Mouse (Mus musculus) heart, adult 2 months (tissue): ENCODE data around the gene Alpl. TPM values are rescaled to one million over a fixed set of nuclear protein-coding genes. Genes with fewer than 3 reads are reported as not detected.

Experiments used
- DNase-seq, 2 experiments: peaks; one replicate each; pipeline ENCODE4 v3.0.0; 2021
- H3K27ac ChIP-seq: fragments of 200-600 bp; 2 replicates; pipeline ENCODE4 v1.8.1; 2022
- H3K27me3 ChIP-seq: fragments of 200-500 bp; 2 replicates; pipeline ENCODE4 v1.6.1; 2012; ENCODE audit warnings: mild to moderate bottlenecking, low read length, inconsistent platforms, mixed read lengths; ENCODE audit not compliant: control insufficient read depth, insufficient read depth
- H3K36me3 ChIP-seq: fragments of 200-500 bp; 2 replicates; pipeline ENCODE4 v1.6.1; 2012; ENCODE audit warnings: low read length, inconsistent platforms; ENCODE audit not compliant: control insufficient read depth, insufficient read depth
- H3K4me1 ChIP-seq: fragments of 200-500 bp; 2 replicates; pipeline ENCODE4 v1.6.1; 2011; ENCODE audit warnings: low read length; ENCODE audit not compliant: control insufficient read depth, insufficient read depth
- H3K4me3 ChIP-seq: fragments of 200-600 bp; 2 replicates; pipeline ENCODE4 v1.8.1; 2022
- H3K79me2 ChIP-seq: fragments of 200-500 bp; replicated peaks from 2 replicates; pipeline ENCODE4 v1.6.1; 2012; ENCODE audit warnings: mild to moderate bottlenecking, inconsistent platforms, low read length, moderate library complexity, mixed read lengths; ENCODE audit not compliant: control insufficient read depth, insufficient read depth
- H3K9ac ChIP-seq: fragments of 200-500 bp; 2 replicates; pipeline ENCODE4 v1.6.1; 2012; ENCODE audit warnings: low read depth, mild to moderate bottlenecking, control low read depth, inconsistent platforms, low read length, mixed read lengths
- CTCF ChIP-seq: fragments of 200-600 bp; IDR thresholded peaks from 2 replicates; pipeline ENCODE4 v1.8.1; 2022; ENCODE audit warnings: antibody characterized with exemption, mild to moderate bottlenecking, moderate library complexity
- EP300 ChIP-seq: fragments of 200-500 bp; IDR thresholded peaks from 2 replicates; pipeline ENCODE4 v1.6.1; 2011; ENCODE audit warnings: low read depth, low read length, control low read depth; ENCODE audit not compliant: insufficient read depth
- POLR2A ChIP-seq: fragments of 200-500 bp; IDR thresholded peaks from 2 replicates; pipeline ENCODE4 v1.6.1; 2011; ENCODE audit warnings: mild to moderate bottlenecking, low read depth, low read length, control low read depth; ENCODE audit not compliant: insufficient read depth
- WGBS: fragments of 180-500 bp; shearing (Covaris S2); methylation state at CpG from one replicate; pipeline ENCODE4 v1.1.7; 2018; 5-methylcytosine and 5-hydroxymethylcytosine counted together
- intact Hi-C: fragments of 180-260 bp; cut with DNase I; formaldehyde crosslinking; loops from one replicate; pipeline ENCODE4 v1.15.1; 2025
- polyA plus RNA-seq: library from polyadenylated mRNA; depleted of rRNA; stranded (reverse); fragments of >200 nt; gene quantifications from 2 replicates; pipeline ENCODE4 v1.2.3, GENCODE M21; 2012
- total RNA-seq, 2 experiments: library from RNA; stranded (reverse); gene quantifications; 2 replicates each; pipeline ENCODE4 v1.2.3; 2021

Gene Alpl
- total and polyA plus RNA-seq, 3 experiments, result 33.2 to 64.8 (median 55.6) TPM

DNA sequence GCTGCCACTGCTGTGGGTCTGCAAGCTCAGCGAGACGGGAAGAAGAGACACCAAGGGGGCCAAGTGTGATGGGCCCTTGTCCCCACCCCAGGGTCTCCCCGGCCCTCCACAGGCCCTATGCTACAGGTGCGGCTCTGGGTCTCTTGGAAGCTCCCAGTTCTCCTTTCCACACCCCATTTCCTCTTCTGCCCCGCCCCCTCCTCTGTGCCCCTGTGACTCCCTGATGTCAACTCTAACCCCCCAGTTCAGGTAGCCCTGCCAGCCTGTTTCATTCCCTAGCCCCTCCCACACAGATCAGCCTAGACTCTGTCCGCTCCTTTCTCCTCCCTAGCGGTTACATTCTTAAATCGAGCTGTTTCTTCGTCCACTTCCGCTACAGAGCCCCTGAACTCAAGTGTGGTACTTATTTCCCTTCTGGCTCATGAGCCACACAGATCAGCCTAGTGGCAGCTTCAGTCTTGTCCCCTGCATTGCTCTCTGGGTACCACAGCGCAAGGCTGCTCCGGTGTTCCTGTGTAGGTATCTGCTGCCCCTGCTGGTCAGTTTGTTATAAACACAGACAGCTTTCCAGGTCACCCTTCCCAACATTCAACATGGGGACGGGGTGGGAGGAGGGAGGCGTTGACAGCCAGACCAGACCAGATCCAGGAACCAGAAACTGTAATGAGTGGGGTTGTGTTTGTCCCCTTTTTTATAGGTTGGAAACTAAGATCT is 39.6 kb upstream of the Alpl start:
- WGBS, result 22% methylated on average over 14 of the region's 14 CpGs
- intact Hi-C loops, result loop anchor here (1.0 to 2.0 kb wide), 2 partner anchors 41 to 105 kb away; no protein-coding TSS in a partner anchor
- TF ChIP-seq EP300 (peak; percentile 59; the same call in 1 of the 2 replicates), CTCF (peak; percentile 93), POLR2A (no peak)

DNA sequence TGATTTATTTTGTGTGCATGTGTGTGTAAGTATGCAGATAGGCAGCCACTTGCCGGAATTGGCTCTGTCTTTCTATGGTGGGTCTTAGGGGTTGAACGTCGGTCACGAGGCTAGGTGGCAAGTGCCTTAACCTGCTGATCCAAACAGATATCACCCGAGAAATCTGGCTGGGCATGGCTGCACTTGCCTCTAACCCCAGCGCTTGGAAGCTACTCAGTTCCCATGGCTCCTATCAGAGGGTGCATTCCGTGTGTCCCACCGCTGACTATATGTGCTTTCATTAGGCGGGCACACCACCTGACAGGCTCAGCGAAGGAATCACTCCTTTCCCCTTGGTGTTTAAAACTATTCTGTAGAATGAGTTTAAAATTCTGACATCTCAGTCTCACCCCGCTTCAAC is 35.4 kb upstream of the Alpl start:
- H3K4me1 ChIP-seq, result peaks cover 2% of the 10 kb centered on the region; the same call in 1 of the 2 replicates
- H3K36me3 ChIP-seq, result no peaks in the 10 kb centered on the region
- H3K4me3 ChIP-seq, result no peak overlapping the region
- no peak for TF ChIP-seq CTCF
- TF ChIP-seq EP300, result no peak
- no peak for TF ChIP-seq POLR2A
- intact Hi-C loops, result loop anchor here (5.0 kb wide), 1 partner anchor 149 kb away; no protein-coding TSS in a partner anchor
- no peak for DNase-seq
- no peaks in the 10 kb centered on the region for H3K27me3 ChIP-seq
- H3K79me2 ChIP-seq, result no peaks in the 10 kb centered on the region
- 78% methylated on average over 11 of the region's 11 CpGs for WGBS
- H3K9ac ChIP-seq, result no peak overlapping the region
- H3K27ac ChIP-seq, result no peak overlapping the region

More for the DNA sequence above, 39.6 kb upstream of the Alpl start:
- Histone ChIP-seq H3K9ac (no peak overlapping the region), H3K27ac (no peak overlapping the region), H3K4me1 (peaks cover 4% of the 10 kb centered on the region; the same call in 1 of the 2 replicates), H3K27me3 (no peaks in the 10 kb centered on the region), H3K36me3 (no peaks in the 10 kb centered on the region), H3K79me2 (no peaks in the 10 kb centered on the region), H3K4me3 (no peak overlapping the region)
- DNase-seq, result peak; percentile 75 to 81

DNA sequence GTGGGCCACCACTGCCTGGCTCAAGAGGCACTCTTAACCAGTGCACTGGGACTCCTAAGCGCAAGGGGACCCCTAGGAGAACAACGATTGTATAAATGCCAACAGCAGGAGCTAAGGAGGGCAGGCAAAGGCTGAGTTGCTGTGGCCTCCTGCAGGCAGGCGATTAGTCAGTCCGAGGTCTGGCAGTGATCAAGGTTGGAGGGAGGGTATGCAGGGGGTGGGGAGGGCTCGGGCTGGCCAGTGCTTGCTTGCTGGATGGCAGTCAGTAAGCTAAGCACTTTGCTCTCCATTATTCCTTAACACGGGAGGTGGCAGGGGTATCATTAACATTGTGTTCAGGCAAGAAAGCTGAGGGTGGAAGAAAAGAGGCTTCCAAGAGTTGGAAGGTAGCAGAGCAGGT is 34.2 kb upstream of the Alpl start:
- no peaks in the 10 kb centered on the region for H3K4me1 ChIP-seq
- DNase-seq, result no peak
- H3K79me2 ChIP-seq, result no peaks in the 10 kb centered on the region
- H3K27ac ChIP-seq, result no peak overlapping the region
- H3K4me3 ChIP-seq, result no peak overlapping the region
- no peaks in the 10 kb centered on the region for H3K36me3 ChIP-seq
- TF ChIP-seq CTCF (no peak), EP300 (no peak)
- 21% methylated on average over 6 of the region's 6 CpGs for WGBS
- H3K9ac ChIP-seq, result no peak overlapping the region
- H3K27me3 ChIP-seq, result no peaks in the 10 kb centered on the region
- intact Hi-C loops, result loop anchor here (5.0 kb wide), 1 partner anchor 148 kb away; no protein-coding TSS in a partner anchor

DNA sequence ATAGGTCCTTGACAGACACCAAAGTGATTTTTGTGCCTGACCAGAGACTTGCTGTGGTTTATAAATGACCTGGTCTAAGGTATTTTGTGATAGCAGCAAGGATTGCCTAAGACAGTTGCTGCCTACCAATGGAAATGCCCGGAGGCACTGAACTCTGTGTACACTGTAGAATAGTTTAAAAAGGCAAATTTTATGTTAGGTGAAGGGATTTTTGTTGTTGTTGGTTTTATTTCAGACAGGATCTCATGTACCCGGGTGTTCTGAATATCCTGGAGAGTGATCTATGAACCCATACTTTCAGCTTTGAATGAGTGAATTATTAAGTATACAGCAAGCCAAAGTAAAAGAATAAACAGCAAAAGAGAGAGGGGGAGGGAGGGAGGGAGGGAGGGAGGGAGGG is 28.7 kb upstream of the Alpl start:
- TF ChIP-seq CTCF (no peak), POLR2A (no peak), EP300 (no peak)
- no peak overlapping the region for H3K27ac ChIP-seq

DNA sequence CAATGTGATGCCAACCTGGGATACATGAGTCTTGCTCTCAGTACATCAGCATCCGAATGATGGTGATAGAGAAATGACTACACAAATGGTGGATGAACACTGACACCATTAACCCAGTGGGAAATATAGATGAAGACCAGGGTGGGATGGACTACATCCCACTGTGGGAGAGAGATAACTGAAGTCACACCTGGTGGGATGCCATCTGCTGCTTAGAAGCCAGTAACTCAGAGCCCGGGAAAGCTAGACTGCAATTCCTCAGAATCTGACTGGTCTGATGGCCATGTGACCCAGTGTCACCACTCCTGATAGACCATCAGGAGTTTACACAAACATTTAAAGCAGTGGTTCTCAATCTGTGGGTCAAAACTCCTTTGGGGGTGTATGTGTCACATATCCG is 27.4 kb upstream of the Alpl start:
- no peak overlapping the region for H3K9ac ChIP-seq
- no peak overlapping the region for H3K4me3 ChIP-seq
- 84% methylated on average over 3 of the region's 3 CpGs for WGBS
- H3K79me2 ChIP-seq, result no peaks in the 10 kb centered on the region
- intact Hi-C loops, result no loop called here
- no peaks in the 10 kb centered on the region for H3K27me3 ChIP-seq
- TF ChIP-seq POLR2A (no peak), CTCF (no peak), EP300 (no peak)
- no peak overlapping the region for H3K27ac ChIP-seq
- peaks cover 3% of the 10 kb centered on the region; the same call in 1 of the 2 replicates for H3K4me1 ChIP-seq
- no peaks in the 10 kb centered on the region for H3K36me3 ChIP-seq
- no peak for DNase-seq

More for the DNA sequence above, 28.7 kb upstream of the Alpl start:
- intact Hi-C loops, result no loop called here
- Histone ChIP-seq H3K79me2 (no peaks in the 10 kb centered on the region), H3K9ac (no peak overlapping the region), H3K36me3 (no peaks in the 10 kb centered on the region), H3K27me3 (no peaks in the 10 kb centered on the region), H3K4me3 (no peak overlapping the region), H3K4me1 (peaks cover 3% of the 10 kb centered on the region; the same call in 1 of the 2 replicates)
- DNase-seq, result no peak
- 88% methylated on average over 2 of the region's 2 CpGs for whole genome bisulfite sequencing

DNA sequence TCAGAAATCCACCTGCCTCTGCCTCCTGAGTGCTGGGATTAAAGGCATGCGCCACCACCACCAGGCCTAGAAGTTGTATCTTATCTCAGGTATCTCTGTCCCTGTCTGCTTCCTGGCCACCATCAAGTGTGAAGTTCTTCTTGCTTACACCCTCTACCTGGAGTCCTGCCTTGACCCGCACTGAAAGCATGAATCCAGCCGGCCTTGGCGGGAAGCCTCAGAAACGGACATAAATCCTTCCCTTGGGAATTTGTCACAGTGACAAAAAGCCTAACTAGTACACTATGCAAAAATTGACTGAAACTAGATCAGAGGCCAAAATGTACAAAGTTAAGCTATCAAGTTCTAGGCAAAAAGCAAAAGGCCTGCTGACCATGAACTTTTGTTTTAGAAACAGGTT is 26.4 kb upstream of the Alpl start:
- Histone ChIP-seq H3K79me2 (no peaks in the 10 kb centered on the region), H3K27ac (no peak overlapping the region), H3K4me3 (no peak overlapping the region), H3K9ac (no peak overlapping the region), H3K4me1 (peaks cover 3% of the 10 kb centered on the region; the same call in 1 of the 2 replicates), H3K27me3 (no peaks in the 10 kb centered on the region), H3K36me3 (no peaks in the 10 kb centered on the region)
- intact Hi-C loops, result no loop called here
- 74% methylated on average over 5 of the region's 5 CpGs for WGBS
- no peak for TF ChIP-seq CTCF
- no peak for TF ChIP-seq EP300
- TF ChIP-seq POLR2A, result no peak
- DNase-seq, result no peak
